Mouse (Mus musculus) spleen, postnatal 14 days (tissue): ENCODE data around the gene Ptgir.
A peak's percentile ranks its signal among the peaks of the same experiment; 100 is the strongest.

Source experiments
- DNase-seq, 2 experiments: peaks; one replicate each; pipeline ENCODE4 v3.0.0; 2021 to 2022; ENCODE audit warnings: low spot score in 2 of 2

Ptgir gene

DNA sequence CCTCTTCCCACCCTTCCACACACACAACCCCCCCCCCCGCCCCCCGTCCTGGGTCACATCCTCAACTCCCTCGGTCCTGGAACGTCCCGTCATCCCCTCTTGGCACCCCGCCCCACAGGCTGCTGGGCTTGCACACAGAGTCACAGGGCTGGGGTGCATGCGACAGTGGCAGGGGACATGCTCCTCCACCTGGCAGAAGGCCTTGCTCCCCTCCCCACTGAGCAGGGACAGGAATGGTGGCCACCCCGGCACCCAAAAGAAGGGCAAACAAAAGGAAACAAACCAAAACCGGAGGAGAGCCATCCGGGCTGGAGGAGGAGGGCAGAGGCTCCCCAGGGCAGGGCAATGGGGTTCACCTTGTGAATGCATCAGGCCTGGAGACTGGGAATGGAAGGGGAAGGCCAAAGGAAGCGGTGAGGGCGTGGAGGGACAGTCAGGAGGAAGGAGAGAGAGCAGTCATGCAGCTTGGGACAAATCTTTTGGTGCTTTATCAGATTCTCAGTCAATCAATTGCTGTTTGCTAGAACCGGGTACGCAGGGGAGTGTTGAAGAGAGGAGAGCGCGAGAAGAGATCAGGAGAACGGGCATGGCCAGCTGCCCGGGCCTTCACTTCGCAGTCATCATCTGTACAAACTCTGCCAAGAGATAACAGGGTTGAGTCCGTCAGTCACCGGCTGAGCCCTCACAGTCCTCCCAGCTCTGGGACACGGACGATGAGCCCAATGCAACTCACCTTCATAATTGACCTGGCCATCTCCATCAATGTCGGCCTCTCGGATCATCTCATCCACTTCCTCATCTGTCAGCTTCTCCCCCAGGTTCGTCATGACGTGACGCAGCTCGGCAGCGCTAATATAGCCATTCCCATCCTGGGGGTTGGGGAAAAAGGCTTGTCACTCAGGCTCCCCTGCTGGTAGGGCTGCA, 10.3 kb downstream of the Ptgir start:
- no peak for DNase-seq

- DNase-seq = no peak
Measured at GRCm38 (mm10) chr7:16917447-16917846, 11.2 kb downstream of the Ptgir start.

- no peak for DNase-seq
Measured at GRCm38 (mm10) chr7:16918014-16918413, 11.7 kb downstream of the Ptgir start.

- no peak for DNase-seq
Measured at GRCm38 (mm10) chr7:16918670-16919069, 12.4 kb downstream of the Ptgir start.

GRCm38 (mm10) chr7:16919395-16920149, 13.3 kb downstream of the Ptgir start:
- DNase-seq = no peak

DNA sequence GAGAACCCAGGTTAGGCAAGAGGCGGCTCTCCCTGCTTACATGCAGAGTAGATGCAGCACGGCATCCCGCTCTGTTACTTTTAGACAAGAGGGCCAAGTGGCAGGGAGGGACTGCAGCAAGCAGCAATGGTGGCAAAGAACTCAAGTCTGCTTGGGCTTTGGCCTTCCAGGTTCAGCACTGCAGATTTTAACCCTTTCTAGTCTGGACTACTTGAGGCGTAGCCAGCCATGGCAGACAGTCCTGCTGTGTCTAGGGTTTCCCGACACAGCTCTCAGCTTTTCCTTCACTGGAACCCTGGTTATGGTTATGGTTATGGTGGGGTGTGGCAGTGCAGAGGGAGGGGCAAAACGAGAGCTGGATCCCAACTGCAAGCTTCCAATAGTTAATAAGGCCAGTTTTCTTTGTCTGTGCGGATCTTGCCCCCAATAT, 13.9 kb downstream of the Ptgir start:
- no peak for DNase-seq

DNA sequence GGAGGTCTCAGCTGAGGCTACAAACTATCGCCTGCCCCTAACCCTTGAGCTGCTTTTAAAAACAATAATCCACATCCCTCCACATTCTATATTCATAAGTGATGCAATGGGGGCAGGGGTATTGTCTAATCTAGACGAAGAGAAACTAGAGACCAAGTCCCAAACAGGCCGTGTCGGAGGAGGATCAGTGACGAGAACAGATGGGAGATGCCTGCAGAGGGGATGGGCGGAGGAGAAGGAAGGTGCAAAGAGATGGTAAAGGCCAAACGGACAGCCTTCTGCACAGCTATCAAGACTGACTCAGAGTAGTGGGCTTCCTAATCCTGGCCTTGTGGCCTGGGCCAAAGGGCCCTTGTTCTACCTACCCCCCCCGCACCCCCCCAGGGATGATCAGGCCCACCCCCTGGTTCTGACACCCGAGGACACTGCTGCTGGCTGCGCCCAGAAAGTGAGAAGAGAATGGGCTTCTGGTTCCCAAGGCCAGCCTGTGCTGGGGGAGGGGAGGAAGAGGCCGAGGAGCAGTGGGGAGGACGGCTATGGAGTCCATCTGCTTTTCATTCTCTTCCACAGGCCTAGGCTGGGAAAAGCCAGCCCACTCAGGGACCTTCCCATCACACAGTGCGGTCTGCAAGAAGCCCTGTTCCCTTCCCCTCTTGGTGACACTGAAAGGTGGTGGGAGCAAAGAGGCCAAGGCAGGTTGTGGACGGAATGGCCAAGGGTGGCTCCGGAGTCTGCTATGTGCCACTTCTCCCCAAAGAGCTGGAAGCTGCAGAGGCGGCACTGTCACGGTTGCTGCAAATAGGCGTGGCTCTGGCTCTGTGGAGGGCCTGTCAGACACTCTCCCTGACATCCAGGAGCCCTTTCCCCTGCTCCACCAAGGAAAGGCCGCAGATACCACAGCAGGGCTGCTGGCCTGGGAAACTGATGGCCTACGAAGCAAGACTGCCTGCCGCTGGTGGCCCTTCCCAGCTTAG, 14.8 kb downstream of the Ptgir start:
- no peak for DNase-seq

GRCm38 (mm10) chr7:16921881-16922335, 15.6 kb downstream of the Ptgir start:
- DNase-seq = no peak

GRCm38 (mm10) chr7:16922360-16922973, 16.2 kb downstream of the Ptgir start:
- no peak for DNase-seq

GRCm38 (mm10) chr7:16923283-16924036, 17.2 kb downstream of the Ptgir start:
- no peak for DNase-seq

GRCm38 (mm10) chr7:16924037-16924834, 17.9 kb downstream of the Ptgir start, which contains the start of gene Calm3:
Calm3 (minus strand) TSS chr7:16924114.
- peak; percentile 99 for DNase-seq

GRCm38 (mm10) chr7:16928341-16928740, 22.1 kb downstream of the Ptgir start:
- no peak for DNase-seq

DNA sequence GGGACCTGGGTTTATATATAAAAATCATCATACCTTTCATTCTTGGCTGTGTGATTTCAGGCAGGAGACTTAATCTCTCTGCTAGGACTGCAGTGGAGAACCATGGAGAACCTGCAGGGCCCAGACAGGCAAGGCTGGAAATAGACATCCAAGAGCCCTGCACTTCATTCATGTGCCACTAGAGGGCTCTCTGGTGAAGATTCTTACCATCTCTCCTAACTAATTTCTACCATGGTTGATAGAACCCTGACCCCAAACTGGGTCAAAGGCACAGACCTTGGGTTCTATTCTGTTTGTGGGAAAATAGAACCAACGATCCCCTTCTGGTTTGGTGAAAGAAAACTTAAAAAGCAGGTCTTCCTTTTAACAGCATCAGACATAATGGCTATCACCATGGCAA, 24.6 kb downstream of the Ptgir start:
- peak; percentile 39 to 67 for DNase-seq

- DNase-seq = peak; percentile 52 to 76
Measured at GRCm38 (mm10) chr7:16931968-16932627, 25.8 kb downstream of the Ptgir start.

GRCm38 (mm10) chr7:16932704-16933577, 26.7 kb downstream of the Ptgir start:
- DNase-seq = no peak

GRCm38 (mm10) chr7:16937312-16937711, 31.0 kb downstream of the Ptgir start:
- no peak for DNase-seq

DNA sequence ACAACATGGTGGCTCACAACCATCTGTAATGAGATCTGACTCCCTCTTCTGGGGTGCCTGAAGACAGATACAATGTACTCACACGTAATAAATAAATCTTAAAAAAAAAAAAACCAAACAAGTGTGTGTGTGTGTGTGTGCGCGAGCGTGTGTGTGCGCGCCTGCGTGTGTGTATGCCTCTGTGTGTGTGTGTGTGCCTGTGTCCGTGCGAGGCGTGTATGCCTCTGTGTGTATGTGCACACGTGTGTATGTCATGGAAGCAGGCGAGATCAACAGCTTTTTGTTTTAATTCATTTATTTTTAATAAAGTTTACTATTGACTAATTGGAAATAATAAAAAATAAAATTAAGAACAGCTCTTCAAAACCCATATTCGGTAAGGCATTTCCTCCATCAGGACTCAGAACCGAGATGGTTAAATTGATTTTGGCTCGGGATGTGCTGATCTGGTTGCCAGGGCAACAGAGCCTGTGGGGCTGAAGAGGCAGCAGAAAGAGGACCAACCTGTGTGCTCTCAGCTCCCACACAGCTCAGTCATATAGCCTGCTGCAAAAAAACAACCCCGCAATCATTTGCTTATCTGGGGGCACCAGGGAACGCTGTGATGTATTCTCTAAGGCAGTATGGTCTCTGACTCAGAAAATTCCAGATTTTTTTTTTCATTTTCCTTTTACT, 32.0 kb downstream of the Ptgir start:
- DNase-seq = no peak
